Mouse (Mus musculus) right cerebral cortex, postnatal 36 days (tissue): ENCODE measurements at regions not wholly inside any gene's neighbourhood (a gene's known extent, or its start where the extent isn't known, plus 50 kb on each side); places are given as distances from the start of the nearest gene placed in this dataset.

Experiments
- DNase-seq, 2 experiments: peaks; one replicate each; pipeline ENCODE4 v3.0.0; 2022; ENCODE audit warnings: low spot score in 2 of 2, mixed read lengths in 1 of 2

GRCm38 (mm10) chr10:119395048-119395447 is 58.6 kb upstream of the Grip1 start:
- no peak for DNase-seq

GRCm38 (mm10) chr10:119387924-119388323 is 65.7 kb upstream of the Grip1 start:
- no peak for DNase-seq

GRCm38 (mm10) chr10:119382257-119382656 is 71.4 kb upstream of the Grip1 start:
- DNase-seq: no peak

GRCm38 (mm10) chr10:119368566-119368965 is 85.1 kb upstream of the Grip1 start:
- no peak for DNase-seq

- DNase-seq: no peak
Measured at GRCm38 (mm10) chr10:119363616-119364015, 90.0 kb upstream of the Grip1 start.

- DNase-seq: peak in 1 of 2 experiments; percentile 5
Measured at GRCm38 (mm10) chr10:119358730-119359292, 94.8 kb upstream of the Grip1 start.

- peak; percentile 14 to 22 for DNase-seq
Measured at GRCm38 (mm10) chr10:119342317-119343114, 102.7 kb upstream of the Cand1 start.

GRCm38 (mm10) chr10:119340323-119340722 is 100.5 kb upstream of the Cand1 start:
- no peak for DNase-seq

- DNase-seq: no peak
Measured at GRCm38 (mm10) chr10:119326912-119327311, 87.1 kb upstream of the Cand1 start.

- no peak for DNase-seq
Measured at GRCm38 (mm10) chr10:119319953-119320352, 80.1 kb upstream of the Cand1 start.

- DNase-seq: peak; percentile 5 to 22
Measured at GRCm38 (mm10) chr10:119318416-119318815, 78.6 kb upstream of the Cand1 start.

- DNase-seq: no peak
Measured at GRCm38 (mm10) chr10:119311578-119311977, 71.7 kb upstream of the Cand1 start.

- DNase-seq: no peak
Measured at GRCm38 (mm10) chr10:119295740-119296139, 55.9 kb upstream of the Cand1 start.

GRCm38 (mm10) chr10:119294454-119295149 is 54.7 kb upstream of the Cand1 start:
- DNase-seq: peak; percentile 6 to 17

- DNase-seq: no peak
Measured at GRCm38 (mm10) chr10:119293372-119293771, 53.5 kb upstream of the Cand1 start.
